Mouse (Mus musculus) heart, adult 2 months (tissue): ENCODE data around the gene Galnt18. TPM values are rescaled to one million over a fixed set of nuclear protein-coding genes. Genes with fewer than 3 reads are reported as not detected.

ENCODE experiments used
- DNase-seq, 2 experiments: peaks; one replicate each; pipeline ENCODE4 v3.0.0; 2021
- H3K27ac ChIP-seq: fragments of 200-600 bp; 2 replicates; pipeline ENCODE4 v1.8.1; 2022
- H3K27me3 ChIP-seq: fragments of 200-500 bp; 2 replicates; pipeline ENCODE4 v1.6.1; 2012; ENCODE audit warnings: mild to moderate bottlenecking, low read length, inconsistent platforms, mixed read lengths; ENCODE audit not compliant: control insufficient read depth, insufficient read depth
- H3K36me3 ChIP-seq: fragments of 200-500 bp; 2 replicates; pipeline ENCODE4 v1.6.1; 2012; ENCODE audit warnings: low read length, inconsistent platforms; ENCODE audit not compliant: control insufficient read depth, insufficient read depth
- H3K4me1 ChIP-seq: fragments of 200-500 bp; 2 replicates; pipeline ENCODE4 v1.6.1; 2011; ENCODE audit warnings: low read length; ENCODE audit not compliant: control insufficient read depth, insufficient read depth
- H3K4me3 ChIP-seq: fragments of 200-600 bp; 2 replicates; pipeline ENCODE4 v1.8.1; 2022
- H3K79me2 ChIP-seq: fragments of 200-500 bp; replicated peaks from 2 replicates; pipeline ENCODE4 v1.6.1; 2012; ENCODE audit warnings: mild to moderate bottlenecking, inconsistent platforms, low read length, moderate library complexity, mixed read lengths; ENCODE audit not compliant: control insufficient read depth, insufficient read depth
- H3K9ac ChIP-seq: fragments of 200-500 bp; 2 replicates; pipeline ENCODE4 v1.6.1; 2012; ENCODE audit warnings: low read depth, mild to moderate bottlenecking, control low read depth, inconsistent platforms, low read length, mixed read lengths
- CTCF ChIP-seq: fragments of 200-600 bp; IDR thresholded peaks from 2 replicates; pipeline ENCODE4 v1.8.1; 2022; ENCODE audit warnings: antibody characterized with exemption, mild to moderate bottlenecking, moderate library complexity
- EP300 ChIP-seq: fragments of 200-500 bp; IDR thresholded peaks from 2 replicates; pipeline ENCODE4 v1.6.1; 2011; ENCODE audit warnings: low read depth, low read length, control low read depth; ENCODE audit not compliant: insufficient read depth
- POLR2A ChIP-seq: fragments of 200-500 bp; IDR thresholded peaks from 2 replicates; pipeline ENCODE4 v1.6.1; 2011; ENCODE audit warnings: mild to moderate bottlenecking, low read depth, low read length, control low read depth; ENCODE audit not compliant: insufficient read depth
- WGBS: fragments of 180-500 bp; shearing (Covaris S2); methylation state at CpG from one replicate; pipeline ENCODE4 v1.1.7; 2018; 5-methylcytosine and 5-hydroxymethylcytosine counted together
- intact Hi-C: fragments of 180-260 bp; cut with DNase I; formaldehyde crosslinking; loops from one replicate; pipeline ENCODE4 v1.15.1; 2025
- polyA plus RNA-seq: library from polyadenylated mRNA; depleted of rRNA; stranded (reverse); fragments of >200 nt; gene quantifications from 2 replicates; pipeline ENCODE4 v1.2.3, GENCODE M21; 2012
- total RNA-seq, 2 experiments: library from RNA; stranded (reverse); gene quantifications; 2 replicates each; pipeline ENCODE4 v1.2.3; 2021

Galnt18 gene
- total and polyA plus RNA-seq, 3 experiments = 11.4 to 13.6 (median 12.1) TPM

- WGBS = 90% methylated on average over 4 of the region's 4 CpGs
- no peaks in the 10 kb centered on the region for H3K79me2 ChIP-seq
Observed at GRCm38 (mm10) chr7:111804646-111805045, 24.9 kb upstream of the Galnt18 start.

DNA sequence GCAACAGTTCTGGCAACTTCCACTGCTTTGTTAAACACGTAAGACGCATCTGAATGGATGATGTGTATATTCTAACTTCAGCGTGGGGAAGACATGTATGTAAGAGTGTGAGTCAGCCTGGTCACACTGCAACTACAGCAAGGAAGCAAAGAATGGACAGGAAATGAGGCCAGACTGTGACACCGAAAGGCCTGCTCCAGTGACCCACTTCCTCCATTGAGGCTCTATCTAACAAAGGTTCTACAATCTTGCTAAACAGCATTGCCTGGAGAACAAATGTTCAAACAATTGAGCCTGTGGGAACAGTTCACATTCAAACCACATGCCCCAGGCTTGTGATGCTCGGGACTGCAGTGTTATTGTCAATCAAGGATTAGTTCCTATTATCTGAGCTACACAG lies 21.0 kb upstream of the Galnt18 start:
- intact Hi-C loops = no loop called here
- Histone ChIP-seq H3K27ac (no peak overlapping the region), H3K36me3 (peaks cover 2% of the 10 kb centered on the region), H3K79me2 (no peaks in the 10 kb centered on the region), H3K9ac (no peak overlapping the region), H3K4me3 (no peak overlapping the region), H3K4me1 (peaks cover 5% of the 10 kb centered on the region; the same call in 1 of the 2 replicates), H3K27me3 (no peaks in the 10 kb centered on the region)
- WGBS = 59% methylated on average over 5 of the region's 5 CpGs
- TF ChIP-seq POLR2A (no peak), CTCF (no peak), EP300 (no peak)
- DNase-seq = no peak

More at GRCm38 (mm10) chr7:111804646-111805045, 24.9 kb upstream of the Galnt18 start:
- H3K4me1 ChIP-seq = peaks cover 3% of the 10 kb centered on the region; the same call in 1 of the 2 replicates
- no peaks in the 10 kb centered on the region for H3K36me3 ChIP-seq
- no peak overlapping the region for H3K27ac ChIP-seq
- DNase-seq = no peak
- intact Hi-C loops = no loop called here
- TF ChIP-seq EP300 = no peak
- no peak for TF ChIP-seq POLR2A
- TF ChIP-seq CTCF = no peak
- H3K9ac ChIP-seq = no peak overlapping the region
- no peaks in the 10 kb centered on the region for H3K27me3 ChIP-seq
- no peak overlapping the region for H3K4me3 ChIP-seq

- H3K36me3 ChIP-seq = peaks cover 2% of the 10 kb centered on the region
- no peak overlapping the region for H3K9ac ChIP-seq
- intact Hi-C loops = no loop called here
- 77% methylated on average over 5 of the region's 5 CpGs for WGBS
- no peaks in the 10 kb centered on the region for H3K27me3 ChIP-seq
- H3K27ac ChIP-seq = no peak overlapping the region
- TF ChIP-seq CTCF = no peak
- TF ChIP-seq POLR2A = no peak
- H3K4me3 ChIP-seq = no peak overlapping the region
- H3K79me2 ChIP-seq = no peaks in the 10 kb centered on the region
- H3K4me1 ChIP-seq = peaks cover 5% of the 10 kb centered on the region; the same call in 1 of the 2 replicates
- DNase-seq = no peak
Observed at GRCm38 (mm10) chr7:111800120-111800519, 20.3 kb upstream of the Galnt18 start.

- no peaks in the 10 kb centered on the region for H3K79me2 ChIP-seq
- intact Hi-C loops = loop anchor here (5.0 kb wide), 2 partner anchors 107 to 133 kb away; no protein-coding TSS in a partner anchor
- H3K27me3 ChIP-seq = no peaks in the 10 kb centered on the region
- peaks cover 5% of the 10 kb centered on the region; the same call in 1 of the 2 replicates for H3K4me1 ChIP-seq
- H3K36me3 ChIP-seq = peaks cover 2% of the 10 kb centered on the region
- no peak for TF ChIP-seq POLR2A
- no peak for TF ChIP-seq CTCF
- peak; percentile 85 for TF ChIP-seq EP300
- peak overlapping the region; percentile 75 for H3K27ac ChIP-seq
- H3K4me3 ChIP-seq = no peak overlapping the region
- DNase-seq = peak; percentile 35 to 71
- H3K9ac ChIP-seq = no peak overlapping the region
- WGBS = 47% methylated on average over 5 of the region's 5 CpGs
Observed at GRCm38 (mm10) chr7:111799021-111799420, 19.2 kb upstream of the Galnt18 start.

DNA sequence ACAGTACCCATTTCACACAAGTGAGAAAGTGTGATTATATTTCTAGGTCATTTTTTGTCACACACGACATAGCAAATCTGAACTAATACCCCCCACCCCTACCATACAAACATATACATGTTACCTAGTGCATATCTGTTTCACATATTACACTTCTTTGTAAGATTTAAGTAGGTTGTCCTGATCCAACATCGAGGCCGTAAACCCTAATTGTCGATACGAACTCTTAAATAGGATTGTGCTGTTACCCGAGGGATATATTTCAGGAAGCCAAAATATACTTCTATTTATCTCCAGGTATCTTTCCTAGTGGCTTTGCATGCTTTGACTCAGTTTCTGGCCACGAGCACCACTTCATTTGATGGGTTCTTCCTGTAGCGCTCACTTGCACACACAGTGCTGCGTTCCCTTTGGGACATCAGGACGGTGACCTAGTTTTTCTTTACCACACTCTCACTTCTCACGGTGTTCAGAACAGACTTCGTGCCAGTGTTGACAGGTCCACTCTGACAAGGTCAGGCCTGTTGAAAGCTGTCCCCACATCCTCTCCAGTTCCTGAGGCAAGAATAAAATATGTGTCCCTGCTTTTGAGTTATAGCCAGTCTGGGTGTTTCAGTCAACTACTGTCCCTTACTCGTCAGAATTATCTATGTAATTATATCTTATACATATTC lies 17.7 kb upstream of the Galnt18 start:
- intact Hi-C loops = loop anchor here (5.0 kb wide), 2 partner anchors 105 to 135 kb away; no protein-coding TSS in a partner anchor
- H3K9ac ChIP-seq = no peak overlapping the region
- no peaks in the 10 kb centered on the region for H3K79me2 ChIP-seq
- WGBS = 46% methylated on average over 13 of the region's 13 CpGs
- H3K27ac ChIP-seq = peak overlapping the region; percentile 54
- peak; percentile 93 for TF ChIP-seq EP300
- peak; percentile 34; the same call in 1 of the 2 replicates for TF ChIP-seq POLR2A
- no peak for TF ChIP-seq CTCF
- H3K36me3 ChIP-seq = peaks cover 2% of the 10 kb centered on the region
- no peak overlapping the region for H3K4me3 ChIP-seq
- H3K27me3 ChIP-seq = no peaks in the 10 kb centered on the region
- DNase-seq = peak; percentile 40 to 65
- H3K4me1 ChIP-seq = peaks cover 5% of the 10 kb centered on the region; the same call in 1 of the 2 replicates

- peaks cover 2% of the 10 kb centered on the region; the same call in 1 of the 2 replicates for H3K4me1 ChIP-seq
- H3K79me2 ChIP-seq = no peaks in the 10 kb centered on the region
- intact Hi-C loops = loop anchor here (5.0 kb wide), 2 partner anchors 103 to 137 kb away; no protein-coding TSS in a partner anchor
- peaks cover 2% of the 10 kb centered on the region for H3K36me3 ChIP-seq
- no peak for TF ChIP-seq EP300
- no peak for TF ChIP-seq POLR2A
- TF ChIP-seq CTCF = no peak
- no peaks in the 10 kb centered on the region for H3K27me3 ChIP-seq
- H3K27ac ChIP-seq = no peak overlapping the region
- DNase-seq = no peak
- H3K4me3 ChIP-seq = no peak overlapping the region
- no peak overlapping the region for H3K9ac ChIP-seq
Observed at GRCm38 (mm10) chr7:111795059-111795458, 15.3 kb upstream of the Galnt18 start.
